Comparison of ENCODE assay signal across 8 mouse cellular contexts in the genomic region with DNA sequence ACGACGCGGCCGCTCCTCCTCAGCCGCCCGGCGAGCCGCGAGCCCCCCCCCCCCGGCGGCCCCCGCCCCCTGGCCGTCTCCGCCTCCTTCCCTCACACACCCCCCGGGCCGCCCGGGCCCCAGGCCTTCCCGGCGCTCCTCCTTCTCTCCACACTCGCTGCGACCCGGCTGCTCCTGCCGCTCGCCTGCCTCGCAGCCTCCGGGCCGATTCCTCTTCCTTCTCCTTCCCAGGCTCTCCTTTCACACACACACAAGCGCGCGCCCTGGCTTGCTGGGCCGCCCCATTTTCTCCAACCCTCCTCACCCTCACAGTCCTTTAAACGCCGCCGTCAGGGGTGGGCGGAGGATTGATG. TPM values are rescaled to one million over a fixed set of nuclear protein-coding genes. Genes with fewer than 3 reads are reported as not detected.
DNase-seq lines count a peak whose midpoint lies in the region; ATAC-seq and TF ChIP-seq lines count a peak whose summit lies in the region.

No protein-coding gene starts in this region.

- H3K27ac ChIP-seq in left cerebral cortex, adult 2 months: peak overlapping the region; percentile 93
- H3K27ac ChIP-seq in embryonic facial prominence, embryonic 14.5 days (replicated peaks; ENCODE audit: low read depth, low read length): peak overlapping the region; percentile 98
- peak overlapping the region; percentile 99 for H3K27ac ChIP-seq in hindbrain, embryonic 15.5 days (replicated peaks)
- peak overlapping the region; percentile 99 for H3K27ac ChIP-seq in midbrain, embryonic 11.5 days (ENCODE audit: low read depth, low read length)

- WGBS in embryonic facial prominence, embryonic 14.5 days: 3% methylated on average over 13 of the region's 35 CpGs
- 0% methylated on average over 10 of the region's 35 CpGs for WGBS in hindbrain, embryonic 15.5 days
- 0% methylated on average over 12 of the region's 35 CpGs for WGBS in midbrain, embryonic 11.5 days

- peaks cover 13% of the 10 kb centered on the region for H3K4me1 ChIP-seq in embryonic facial prominence, embryonic 14.5 days (ENCODE audit: control insufficient read depth, insufficient read depth, low read length)
- peaks cover 23% of the 10 kb centered on the region for H3K4me1 ChIP-seq in hindbrain, embryonic 15.5 days (replicated peaks)
- H3K4me1 ChIP-seq in midbrain, embryonic 11.5 days (ENCODE audit: control insufficient read depth, insufficient read depth, low read length): peaks cover 7% of the 10 kb centered on the region

- H3K9ac ChIP-seq in embryonic facial prominence, embryonic 14.5 days (ENCODE audit: low read depth, low read length): peak overlapping the region; percentile 89
- peak overlapping the region; percentile 95 for H3K9ac ChIP-seq in hindbrain, embryonic 15.5 days
- H3K9ac ChIP-seq in midbrain, embryonic 11.5 days (ENCODE audit: low read length): peak overlapping the region; percentile 94

- H3K27me3 ChIP-seq in embryonic facial prominence, embryonic 14.5 days (replicated peaks; ENCODE audit: control insufficient read depth, insufficient read depth, low read length): no peaks in the 10 kb centered on the region
- no peaks in the 10 kb centered on the region for H3K27me3 ChIP-seq in hindbrain, embryonic 15.5 days
- H3K27me3 ChIP-seq in midbrain, embryonic 11.5 days (ENCODE audit: control insufficient read depth, insufficient read depth, low read length): no peaks in the 10 kb centered on the region

- TF ChIP-seq CTCF in left cerebral cortex, adult 2 months (IDR thresholded peaks at IDR 0.05): no peak

- H3K4me3 ChIP-seq in left cerebral cortex, adult 2 months: peak overlapping the region; percentile 83
- peak overlapping the region; percentile 85 for H3K4me3 ChIP-seq in embryonic facial prominence, embryonic 14.5 days (ENCODE audit: low read depth, low read length)
- H3K4me3 ChIP-seq in hindbrain, embryonic 15.5 days: peak overlapping the region; percentile 87
- peak overlapping the region; percentile 85 for H3K4me3 ChIP-seq in midbrain, embryonic 11.5 days (ENCODE audit: low read depth, low read length)

- intact Hi-C loops in left cerebral cortex, adult 2 months (cut with DNase I): loop anchor here (2.0 kb wide), 2 partner anchors 46 to 122 kb away; no protein-coding TSS in a partner anchor
- intact Hi-C loops in gastrocnemius, postnatal 36 days (cut with DNase I): loop anchor here (2.0 kb wide), 1 partner anchor 46 kb away; no protein-coding TSS in a partner anchor

- H3K36me3 ChIP-seq in embryonic facial prominence, embryonic 14.5 days (ENCODE audit: control insufficient read depth, insufficient read depth, low read length): peaks cover 22% of the 10 kb centered on the region
- peaks cover 7% of the 10 kb centered on the region; the same call in 1 of the 2 replicates for H3K36me3 ChIP-seq in hindbrain, embryonic 15.5 days
- H3K36me3 ChIP-seq in midbrain, embryonic 11.5 days (ENCODE audit: control insufficient read depth, insufficient read depth, low read length): peaks cover 2% of the 10 kb centered on the region; the same call in 1 of the 2 replicates

- no peak for DNase-seq in left cerebral cortex, adult 2 months (ENCODE audit: extremely low spot score in 1 of 2, low spot score in 2 of 2)
- DNase-seq in left cerebral cortex, adult 11 months (ENCODE audit: low spot score): no peak
- peak; percentile 79 for DNase-seq in R1 (ENCODE audit: low read depth, low spot score)
- no peak for DNase-seq in embryonic facial prominence, embryonic 14.5 days (ENCODE audit: low spot score)
- DNase-seq in midbrain, embryonic 11.5 days (ENCODE audit: low spot score, missing footprints): peak; percentile 98
- peak; percentile 85 for DNase-seq in urinary bladder, postnatal 14 days (ENCODE audit: low spot score)
- no peak for DNase-seq in gastrocnemius, postnatal 36 days

- H3K9me3 ChIP-seq in embryonic facial prominence, embryonic 14.5 days (ENCODE audit: control insufficient read depth, low read length): no peaks in the 10 kb centered on the region
- no peaks in the 10 kb centered on the region for H3K9me3 ChIP-seq in hindbrain, embryonic 15.5 days
- no peaks in the 10 kb centered on the region for H3K9me3 ChIP-seq in midbrain, embryonic 11.5 days (ENCODE audit: control insufficient read depth, low read length)

- no peak; the same call in 1 of the 2 replicates for ATAC-seq in embryonic facial prominence, embryonic 14.5 days (ENCODE audit: low read depth)
- no peak for ATAC-seq in hindbrain, embryonic 15.5 days (ENCODE audit: low FRiP score, low read depth)
- ATAC-seq in midbrain, embryonic 11.5 days (ENCODE audit: low FRiP score): no peak

- peak overlapping the region; percentile 91 for H3K4me2 ChIP-seq in embryonic facial prominence, embryonic 14.5 days (ENCODE audit: low read depth, low read length)
- peak overlapping the region; percentile 59 for H3K4me2 ChIP-seq in hindbrain, embryonic 15.5 days
- peak overlapping the region; percentile 61 for H3K4me2 ChIP-seq in midbrain, embryonic 11.5 days

RNA-seq across cellular contexts. Expression of gene Fchsd2, which starts 16.0 kb away (rescaled TPM):
- total RNA-seq in left cerebral cortex, adult 2 months (2021): 10 to 100 TPM; 40.5 to 41.6 TPM
- polyA plus RNA-seq in embryonic facial prominence, embryonic 14.5 days (2014; fragmentation: Nextera tagmentation; extraction: Ambion mirVana): 20.7 and 23.9 TPM in 2 replicates
- 40.5 TPM in 2 replicates for polyA plus RNA-seq in hindbrain, embryonic 15.5 days (2015; fragmentation: Nextera tagmentation; extraction: Ambion mirVana)
- polyA plus RNA-seq in midbrain, embryonic 11.5 days (2014; fragmentation: Nextera tagmentation; extraction: Ambion mirVana): 24.7 and 24.8 TPM in 2 replicates
- total RNA-seq in gastrocnemius, postnatal 36 days (2021): 1 to 10 TPM; 4.4 to 4.8 TPM

Comparison
In these comparisons a context has a peak if more than half of its experiments do, and no peak if none do; other contexts are left out.
1. DNase-seq: peak in R1 (single experiment), midbrain, embryonic 11.5 days (single experiment) and urinary bladder, postnatal 14 days (single experiment); none in left cerebral cortex, adult 2 months (0 of 2), left cerebral cortex, adult 11 months (single experiment), embryonic facial prominence, embryonic 14.5 days (single experiment) and gastrocnemius, postnatal 36 days (0 of 2).
2. Peak in every context shown above with its lines, with median percentiles within 50 percentile points of each other: H3K27ac ChIP-seq, H3K4me3 ChIP-seq, H3K4me2 ChIP-seq and H3K9ac ChIP-seq.